Mouse (Mus musculus) kidney, embryonic 15.5 days (tissue): ENCODE measurements around the gene Hoxa4. TPM values are rescaled to one million over a fixed set of nuclear protein-coding genes. Genes with fewer than 3 reads are reported as not detected.

Experiments used
- ATAC-seq: fragments of 200-750 bp; cut with Nextera tagmentation; replicated peaks from 2 replicates; pipeline ENCODE4 v1.8.0; 2017; ENCODE audit warnings: moderate TSS enrichment; ENCODE audit not compliant: low FRiP score
- H3K27ac ChIP-seq: fragments of 300-500 bp; sonication (generic); 2 replicates; pipeline ENCODE4 v1.5.1; 2015; ENCODE audit warnings: mild to moderate bottlenecking, inconsistent platforms
- H3K27me3 ChIP-seq: fragments of 300-500 bp; sonication (generic); 2 replicates; pipeline ENCODE4 v1.6.1; 2015; ENCODE audit warnings: inconsistent platforms
- H3K36me3 ChIP-seq: fragments of 300-500 bp; sonication (generic); 2 replicates; pipeline ENCODE4 v1.6.1; 2015; ENCODE audit warnings: inconsistent platforms
- H3K4me1 ChIP-seq: fragments of 300-500 bp; sonication (generic); 2 replicates; pipeline ENCODE4 v1.6.1; 2015; ENCODE audit warnings: inconsistent platforms
- H3K4me2 ChIP-seq: fragments of 300-500 bp; sonication (generic); 2 replicates; pipeline ENCODE4 v1.6.1; 2015; ENCODE audit warnings: moderate library complexity, mild to moderate bottlenecking, inconsistent platforms
- H3K4me3 ChIP-seq: fragments of 300-500 bp; sonication (generic); replicated peaks from 2 replicates; pipeline ENCODE4 v1.5.1; 2015; ENCODE audit warnings: mild to moderate bottlenecking, inconsistent platforms
- H3K9ac ChIP-seq: fragments of 300-500 bp; sonication (generic); 2 replicates; pipeline ENCODE4 v1.6.1; 2015; ENCODE audit warnings: mild to moderate bottlenecking, inconsistent platforms
- H3K9me3 ChIP-seq: fragments of 300-500 bp; sonication (generic); replicated peaks from 2 replicates; pipeline ENCODE4 v1.6.1; 2016; ENCODE audit warnings: inconsistent platforms
- WGBS: fragments of 180-500 bp; shearing (Covaris S2); methylation state at CpG from one replicate; pipeline ENCODE4 v1.1.7; 2015; ENCODE audit warnings: mixed read lengths; 5-methylcytosine and 5-hydroxymethylcytosine counted together
- polyA plus RNA-seq: library from polyadenylated mRNA; unstranded; fragments of >200 nt; fragmentation: Nextera tagmentation; extraction: Ambion mirVana; gene quantifications from 2 replicates; pipeline ENCODE4 v1.2.1, GENCODE M21; 2015

Hoxa4 gene
- polyA plus RNA-seq, 1 experiment from 2014 or later, result 1.8 TPM

- Histone ChIP-seq H3K4me3 (peak overlapping the region; percentile 37), H3K27me3 (no peaks in the 10 kb centered on the region), H3K36me3 (0 out of 2 replicates have a peak, but pooled peaks cover 4% of the 10 kb centered on the region), H3K9me3 (no peaks in the 10 kb centered on the region), H3K4me2 (peak overlapping the region; percentile 70), H3K9ac (peak overlapping the region; percentile 48), H3K4me1 (peaks cover 83% of the 10 kb centered on the region), H3K27ac (peak overlapping the region; percentile 97)
- WGBS, result 13% methylated on average over 7 of the region's 7 CpGs
- ATAC-seq, result peak; percentile 0; the same call in 1 of the 2 replicates
These were observed 19.6 kb downstream of the Hoxa4 start for GRCm38 (mm10) chr6:52171938-52172337.

GRCm38 (mm10) chr6:52171331-52171730 lies 20.2 kb downstream of the Hoxa4 start:
- ATAC-seq, result no peak
- Histone ChIP-seq H3K9ac (0 out of 2 replicates have a peak overlapping the region, but pooled peaks have one; percentile 45), H3K4me1 (peaks cover 83% of the 10 kb centered on the region), H3K27ac (peak overlapping the region; percentile 97), H3K36me3 (0 out of 2 replicates have a peak, but pooled peaks cover 4% of the 10 kb centered on the region), H3K27me3 (no peaks in the 10 kb centered on the region), H3K9me3 (no peaks in the 10 kb centered on the region), H3K4me3 (no peak overlapping the region), H3K4me2 (peak overlapping the region; percentile 70; the same call in 1 of the 2 replicates)
- 12% methylated on average over 4 of the region's 4 CpGs for WGBS

DNA sequence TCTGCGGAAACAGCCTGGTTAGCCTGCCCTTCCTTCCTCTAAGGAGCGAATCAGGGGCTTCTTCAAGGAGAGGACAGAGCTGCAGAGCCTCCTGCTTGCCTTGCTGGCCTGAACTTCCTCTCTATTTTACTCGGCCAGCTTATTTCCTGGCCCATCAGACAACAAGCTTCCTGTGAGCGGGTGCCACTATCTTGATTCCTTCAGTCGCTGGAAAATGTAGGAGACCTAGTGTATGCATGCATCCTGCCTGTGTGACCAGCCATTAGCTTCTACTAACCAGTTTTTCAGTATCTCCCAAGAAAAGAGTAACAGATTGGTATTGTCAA lies 20.7 kb downstream of the Hoxa4 start:
- H3K4me2 ChIP-seq, result peak overlapping the region; percentile 45
- no peak overlapping the region for H3K4me3 ChIP-seq
- no peaks in the 10 kb centered on the region for H3K27me3 ChIP-seq
- no peak for ATAC-seq
- H3K9ac ChIP-seq, result peak overlapping the region; percentile 45
- 30% methylated on average over 5 of the region's 5 CpGs for WGBS
- H3K4me1 ChIP-seq, result peaks cover 85% of the 10 kb centered on the region
- peak overlapping the region; percentile 97 for H3K27ac ChIP-seq
- H3K36me3 ChIP-seq, result 0 out of 2 replicates have a peak, but pooled peaks cover 4% of the 10 kb centered on the region
- H3K9me3 ChIP-seq, result no peaks in the 10 kb centered on the region

GRCm38 (mm10) chr6:52170166-52170897 lies 21.2 kb downstream of the Hoxa4 start:
- peak overlapping the region; percentile 45 for H3K4me2 ChIP-seq
- H3K36me3 ChIP-seq, result 0 out of 2 replicates have a peak, but pooled peaks cover 4% of the 10 kb centered on the region
- 20% methylated on average over 40 of the region's 40 CpGs for WGBS
- ATAC-seq, result peak; percentile 10; the same call in 1 of the 2 replicates
- no peaks in the 10 kb centered on the region for H3K27me3 ChIP-seq
- H3K9ac ChIP-seq, result peak overlapping the region; percentile 45
- peaks cover 90% of the 10 kb centered on the region for H3K4me1 ChIP-seq
- no peaks in the 10 kb centered on the region for H3K9me3 ChIP-seq
- H3K4me3 ChIP-seq, result 0 out of 2 replicates have a peak overlapping the region, but pooled peaks have one; percentile 6
- peak overlapping the region; percentile 97 for H3K27ac ChIP-seq

- Histone ChIP-seq H3K4me2 (peak overlapping the region; percentile 45), H3K9ac (peak overlapping the region; percentile 45; the same call in 1 of the 2 replicates), H3K4me1 (peaks cover 91% of the 10 kb centered on the region), H3K4me3 (0 out of 2 replicates have a peak overlapping the region, but pooled peaks have one; percentile 6), H3K9me3 (no peaks in the 10 kb centered on the region), H3K27me3 (no peaks in the 10 kb centered on the region), H3K27ac (peak overlapping the region; percentile 97), H3K36me3 (0 out of 2 replicates have a peak, but pooled peaks cover 4% of the 10 kb centered on the region)
- 28% methylated on average over 16 of the region's 16 CpGs for WGBS
- ATAC-seq, result no peak
These were observed 21.9 kb downstream of the Hoxa4 start for GRCm38 (mm10) chr6:52169499-52170165.

DNA sequence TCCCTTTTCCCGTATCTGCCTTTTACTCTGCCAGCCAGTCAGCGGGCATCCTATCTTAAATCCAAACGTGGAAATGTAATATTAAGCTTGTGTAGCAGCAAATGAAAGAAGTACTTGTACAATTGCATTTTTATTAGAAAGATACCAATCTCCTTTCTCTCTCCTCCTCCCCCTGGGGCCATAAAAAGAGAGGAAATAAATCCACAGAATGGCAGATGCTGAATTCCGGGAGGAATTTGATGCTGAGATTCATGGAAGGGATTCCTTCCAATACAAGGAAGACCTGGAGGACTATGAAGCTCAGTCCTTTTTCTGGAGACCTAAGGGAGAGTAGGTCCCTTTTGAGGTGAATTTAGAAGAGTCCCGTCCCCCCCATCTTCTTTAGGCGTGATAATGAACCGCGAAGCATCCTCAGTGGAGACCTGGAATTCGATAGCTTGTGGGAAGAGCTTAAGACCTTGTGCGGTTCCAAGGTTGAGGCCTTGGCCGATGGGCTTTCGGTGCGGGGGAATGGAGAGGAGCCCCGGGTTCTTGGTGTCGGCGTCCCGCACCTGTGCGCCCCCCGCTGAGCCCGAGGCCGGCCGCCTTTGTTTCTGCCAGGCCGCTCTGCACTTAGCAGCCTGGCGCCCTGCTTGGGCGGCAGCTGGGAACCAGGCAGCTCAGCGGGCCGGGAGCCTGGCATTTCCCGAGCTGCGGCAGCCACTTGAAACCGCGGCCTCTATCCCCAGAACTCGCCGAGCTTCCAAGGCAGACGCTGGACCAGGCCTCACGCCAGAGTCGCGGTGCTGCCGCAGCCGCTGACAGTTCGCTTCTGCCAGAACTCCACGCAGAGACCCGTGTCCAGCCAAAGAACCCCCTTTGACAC lies 23.1 kb downstream of the Hoxa4 start:
- H3K27ac ChIP-seq, result peak overlapping the region; percentile 90
- H3K27me3 ChIP-seq, result no peaks in the 10 kb centered on the region
- WGBS, result 10% methylated on average over 42 of the region's 42 CpGs
- 0 out of 2 replicates have a peak, but pooled peaks cover 4% of the 10 kb centered on the region for H3K36me3 ChIP-seq
- peak overlapping the region; percentile 14 for H3K4me3 ChIP-seq
- H3K9me3 ChIP-seq, result no peaks in the 10 kb centered on the region
- H3K4me2 ChIP-seq, result peak overlapping the region; percentile 49
- no peak for ATAC-seq
- peaks cover 95% of the 10 kb centered on the region for H3K4me1 ChIP-seq
- H3K9ac ChIP-seq, result peak overlapping the region; percentile 23; the same call in 1 of the 2 replicates

- no peaks in the 10 kb centered on the region for H3K27me3 ChIP-seq
- no peak overlapping the region for H3K4me3 ChIP-seq
- H3K4me1 ChIP-seq, result peaks cover 95% of the 10 kb centered on the region
- peak overlapping the region; percentile 90 for H3K27ac ChIP-seq
- no peak overlapping the region for H3K9ac ChIP-seq
- H3K36me3 ChIP-seq, result 0 out of 2 replicates have a peak, but pooled peaks cover 4% of the 10 kb centered on the region
- ATAC-seq, result no peak
- H3K9me3 ChIP-seq, result no peaks in the 10 kb centered on the region
- 0 out of 2 replicates have a peak overlapping the region, but pooled peaks have one; percentile 49 for H3K4me2 ChIP-seq
- WGBS, result 33% methylated on average over 14 of the region's 14 CpGs
These were observed 23.8 kb downstream of the Hoxa4 start for GRCm38 (mm10) chr6:52167736-52168161.

GRCm38 (mm10) chr6:52167176-52167575 lies 24.4 kb downstream of the Hoxa4 start:
- ATAC-seq, result no peak
- peak overlapping the region; percentile 49; the same call in 1 of the 2 replicates for H3K4me2 ChIP-seq

DNA sequence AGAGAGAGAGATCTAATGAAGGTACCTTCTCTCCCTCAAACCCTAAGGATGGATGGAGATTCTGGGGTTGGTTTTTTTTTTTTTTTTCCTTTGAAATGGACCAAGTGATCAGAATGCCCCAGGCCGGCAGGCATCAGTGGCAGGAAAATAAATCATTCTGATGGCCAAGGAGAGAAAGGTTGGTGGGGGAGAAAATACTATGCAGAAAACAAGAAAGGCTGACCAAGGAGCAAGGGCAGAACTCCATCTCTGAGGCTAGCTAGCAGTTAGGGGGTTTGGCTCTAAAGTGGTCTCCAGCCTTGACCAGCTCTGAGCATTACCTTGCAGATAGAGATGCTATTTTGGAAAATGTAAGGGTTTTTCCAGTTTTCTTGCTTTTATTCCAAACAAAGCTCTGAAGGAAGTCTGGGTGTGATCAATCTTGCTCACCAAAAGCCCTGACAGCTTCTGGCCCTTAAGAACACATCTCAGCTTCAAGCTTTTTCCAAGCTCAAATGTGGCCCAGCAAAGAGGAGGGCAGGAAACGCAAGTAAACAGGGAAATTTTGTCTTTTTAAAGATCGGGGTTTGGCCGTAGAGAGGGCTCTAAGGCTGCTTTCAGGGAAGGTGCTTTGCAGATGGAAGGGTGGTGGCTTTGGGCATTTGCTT lies 25.0 kb downstream of the Hoxa4 start:
- no peaks in the 10 kb centered on the region for H3K9me3 ChIP-seq
- H3K4me1 ChIP-seq, result peaks cover 94% of the 10 kb centered on the region
- no peak for ATAC-seq
- H3K9ac ChIP-seq, result peak overlapping the region; percentile 12; the same call in 1 of the 2 replicates
- WGBS, result 28% methylated on average over 4 of the region's 4 CpGs
- H3K36me3 ChIP-seq, result 0 out of 2 replicates have a peak, but pooled peaks cover 4% of the 10 kb centered on the region
- H3K27me3 ChIP-seq, result no peaks in the 10 kb centered on the region
- H3K4me2 ChIP-seq, result peak overlapping the region; percentile 49; the same call in 1 of the 2 replicates
- peak overlapping the region; percentile 90 for H3K27ac ChIP-seq
- 0 out of 2 replicates have a peak overlapping the region, but pooled peaks have one; percentile 3 for H3K4me3 ChIP-seq

More at GRCm38 (mm10) chr6:52167176-52167575, 24.4 kb downstream of the Hoxa4 start:
- H3K36me3 ChIP-seq, result 0 out of 2 replicates have a peak, but pooled peaks cover 4% of the 10 kb centered on the region
- 0 out of 2 replicates have a peak overlapping the region, but pooled peaks have one; percentile 3 for H3K4me3 ChIP-seq
- H3K4me1 ChIP-seq, result peaks cover 94% of the 10 kb centered on the region
- H3K9ac ChIP-seq, result no peak overlapping the region
- peak overlapping the region; percentile 90 for H3K27ac ChIP-seq
- no peaks in the 10 kb centered on the region for H3K27me3 ChIP-seq
- 47% methylated on average over 1 of the region's 1 CpGs for WGBS
- H3K9me3 ChIP-seq, result no peaks in the 10 kb centered on the region

DNA sequence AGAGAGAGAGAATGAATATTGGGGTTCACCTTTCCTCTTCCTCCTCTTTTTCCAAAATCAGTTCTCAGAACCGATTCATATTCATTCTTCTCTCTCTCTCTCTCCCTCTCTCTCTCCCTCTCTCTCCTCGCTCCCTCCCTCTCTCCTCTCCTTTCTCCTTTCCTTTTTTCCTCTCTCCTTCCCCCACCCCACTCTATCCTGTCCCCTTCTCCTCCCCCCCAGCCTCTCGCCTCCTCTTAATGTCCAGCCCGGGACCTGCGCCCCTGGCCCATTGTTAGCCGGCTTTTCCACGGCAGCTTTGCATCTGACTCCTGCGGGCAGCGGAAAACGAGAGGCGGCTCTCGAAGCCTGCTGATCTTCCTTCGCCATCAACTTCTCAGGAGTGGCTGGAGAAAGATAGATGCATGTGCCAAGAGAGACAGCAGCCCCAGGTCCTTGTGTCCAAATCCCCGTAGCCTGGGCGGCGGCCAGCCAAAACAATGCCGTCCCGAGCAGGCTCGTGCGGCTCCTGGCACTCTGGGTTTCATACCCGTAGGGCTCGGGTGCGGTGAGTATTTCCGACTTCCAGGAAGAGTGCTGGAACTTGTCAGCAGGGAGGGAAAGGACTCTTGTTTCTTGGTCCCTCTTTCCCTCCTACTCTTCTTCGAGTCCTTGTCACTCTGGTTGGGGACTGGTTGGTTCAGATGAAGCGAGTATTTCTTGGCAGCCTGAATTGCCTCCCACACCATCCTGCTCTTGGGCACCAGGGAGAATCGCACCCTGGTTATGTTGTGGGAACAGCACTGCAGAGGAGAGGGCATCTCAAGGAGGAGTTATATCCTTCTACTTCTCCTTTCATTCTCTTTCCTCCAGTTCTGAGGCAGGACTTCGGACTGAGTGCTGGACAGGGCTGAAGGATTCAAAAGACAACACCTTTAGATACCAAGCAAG lies 25.8 kb downstream of the Hoxa4 start:
- Histone ChIP-seq H3K9me3 (no peaks in the 10 kb centered on the region), H3K9ac (peak overlapping the region; percentile 21), H3K4me1 (peaks cover 91% of the 10 kb centered on the region), H3K27me3 (no peaks in the 10 kb centered on the region), H3K27ac (peak overlapping the region; percentile 90), H3K36me3 (0 out of 2 replicates have a peak, but pooled peaks cover 4% of the 10 kb centered on the region), H3K4me2 (peak overlapping the region; percentile 77), H3K4me3 (peak overlapping the region; percentile 19)
- 6% methylated on average over 28 of the region's 28 CpGs for WGBS
- no peak for ATAC-seq
